Mouse (Mus musculus): ENCODE measurements around the gene Smok3c.
"Not testable (repeated sequence)": the region's sequence is repeated elsewhere in the genome, so short reads cannot be mapped to it uniquely, and the experiment has no call there.

The Smok3c gene

GRCm38 (mm10) chr5:138052894-138053293 lies at the start of gene Smok3c:
Smok3c (plus strand) TSS chr5:138053194.
- not testable (repeated sequence) for DNase-seq (ENCODE audit: low spot score in 2 of 2)

- no peak for DNase-seq (ENCODE audit: low spot score in 2 of 2)
Measured at GRCm38 (mm10) chr5:138009437-138009836, 43.6 kb upstream of the Smok3c start.

- DNase-seq (ENCODE audit: low spot score in 2 of 2), result no peak
Measured at GRCm38 (mm10) chr5:138012382-138012781, 40.6 kb upstream of the Smok3c start.

GRCm38 (mm10) chr5:138016530-138016929 lies 36.5 kb upstream of the Smok3c start:
- no peak for DNase-seq (ENCODE audit: low spot score in 2 of 2)

GRCm38 (mm10) chr5:138016997-138017396 lies 36.0 kb upstream of the Smok3c start:
- no peak for DNase-seq (ENCODE audit: low spot score in 2 of 2)

GRCm38 (mm10) chr5:138019577-138019976 lies 33.4 kb upstream of the Smok3c start:
- DNase-seq (ENCODE audit: low spot score in 2 of 2), result not testable (repeated sequence)

GRCm38 (mm10) chr5:138020961-138021479 lies 32.0 kb upstream of the Smok3c start, which contains the start of the genes Smok3a and Smok3b:
Smok3a (plus strand) TSS chr5:138021261.
Smok3b (plus strand) TSS chr5:138021429.
- not testable (repeated sequence) for DNase-seq (ENCODE audit: low spot score in 2 of 2)

- no peak for DNase-seq (ENCODE audit: low spot score in 2 of 2)
Measured at GRCm38 (mm10) chr5:138073803-138074202, 20.8 kb downstream of the Smok3c start.

GRCm38 (mm10) chr5:138075684-138076083 lies 22.7 kb downstream of the Smok3c start:
- DNase-seq (ENCODE audit: low spot score in 2 of 2), result no peak

- DNase-seq (ENCODE audit: low spot score in 2 of 2), result no peak
Measured at GRCm38 (mm10) chr5:138076148-138076547, 23.2 kb downstream of the Smok3c start.

GRCm38 (mm10) chr5:138080456-138080855 lies 27.5 kb downstream of the Smok3c start:
- DNase-seq (ENCODE audit: low spot score in 2 of 2), result no peak

- DNase-seq (ENCODE audit: low spot score in 2 of 2), result no peak
Measured at GRCm38 (mm10) chr5:138081446-138081845, 28.5 kb downstream of the Smok3c start.

GRCm38 (mm10) chr5:138083318-138083900 lies 30.4 kb downstream of the Smok3c start:
- no peak for DNase-seq (ENCODE audit: low spot score in 2 of 2)

GRCm38 (mm10) chr5:138083936-138084335 lies 30.9 kb downstream of the Smok3c start:
- DNase-seq (ENCODE audit: low spot score in 2 of 2), result no peak

- no peak for DNase-seq (ENCODE audit: low spot score in 2 of 2)
Measured at GRCm38 (mm10) chr5:138084507-138084906, 31.5 kb downstream of the Smok3c start.

- DNase-seq (ENCODE audit: low spot score in 2 of 2), result peak; percentile 60 to 76
Measured at GRCm38 (mm10) chr5:138084996-138085395, 32.0 kb downstream of the Smok3c start, which contains the start of gene Zkscan1. Zkscan1 (plus strand) TSS chr5:138085084.

GRCm38 (mm10) chr5:138085421-138085911 lies 32.5 kb downstream of the Smok3c start:
- peak in 1 of 2 experiments; percentile 9 for DNase-seq (ENCODE audit: low spot score in 2 of 2)

- DNase-seq (ENCODE audit: low spot score in 2 of 2), result no peak
Measured at GRCm38 (mm10) chr5:138086842-138087241, 33.8 kb downstream of the Smok3c start.

- DNase-seq (ENCODE audit: low spot score in 2 of 2), result no peak
Measured at GRCm38 (mm10) chr5:138088366-138088765, 35.4 kb downstream of the Smok3c start.

- DNase-seq (ENCODE audit: low spot score in 2 of 2), result no peak
Measured at GRCm38 (mm10) chr5:138089108-138089551, 36.1 kb downstream of the Smok3c start.

GRCm38 (mm10) chr5:138090271-138090670 lies 37.3 kb downstream of the Smok3c start:
- DNase-seq (ENCODE audit: low spot score in 2 of 2), result no peak

- no peak for DNase-seq (ENCODE audit: low spot score in 2 of 2)
Measured at GRCm38 (mm10) chr5:138090737-138091136, 37.7 kb downstream of the Smok3c start.

- no peak for DNase-seq (ENCODE audit: low spot score in 2 of 2)
Measured at GRCm38 (mm10) chr5:138092771-138093170, 39.8 kb downstream of the Smok3c start.
